8 mouse cellular contexts compared by ENCODE assay signal in the genomic region with DNA sequence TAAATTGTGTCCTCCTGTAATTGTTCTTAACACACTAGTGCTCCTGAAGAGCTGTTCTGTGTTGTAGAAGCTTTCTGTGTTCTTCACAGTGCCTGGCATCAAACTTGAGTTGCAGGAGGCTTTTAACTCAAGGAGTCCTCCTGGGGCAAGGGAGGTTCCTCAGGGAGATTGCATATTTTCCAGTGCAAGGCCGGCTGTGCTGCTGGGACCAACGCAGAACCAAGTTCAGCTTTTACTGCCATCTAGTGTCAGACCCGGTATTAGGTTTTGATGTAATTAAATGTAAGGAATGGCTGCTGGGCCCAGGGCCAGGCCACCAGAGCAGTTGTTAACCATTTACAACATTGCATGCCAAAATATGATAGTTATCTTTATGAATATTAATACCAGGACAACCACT.
A peak's percentile ranks its signal among the peaks of the same experiment; 100 is the strongest.
DNase-seq lines count a peak whose midpoint lies in the region; ATAC-seq and TF ChIP-seq lines count a peak whose summit lies in the region.

No protein-coding gene starts in this region.

- H3K27me3 ChIP-seq in thymus, adult 2 months (ENCODE audit: control insufficient read depth, insufficient read depth, low read length), result no peaks in the 10 kb centered on the region
- no peaks in the 10 kb centered on the region for H3K27me3 ChIP-seq in forebrain, embryonic 11.5 days (ENCODE audit: control insufficient read depth, insufficient read depth, low read length)
- no peaks in the 10 kb centered on the region for H3K27me3 ChIP-seq in intestine, postnatal 0 days (replicated peaks; ENCODE audit: control insufficient read depth, insufficient read depth, low read length)

- H3K9ac ChIP-seq in forebrain, embryonic 11.5 days (ENCODE audit: low read length), result no peak overlapping the region
- H3K9ac ChIP-seq in intestine, postnatal 0 days (ENCODE audit: low read depth, low read length), result no peak overlapping the region

- no peaks in the 10 kb centered on the region for H3K9me3 ChIP-seq in forebrain, embryonic 11.5 days (ENCODE audit: control insufficient read depth, low read length)
- no peaks in the 10 kb centered on the region for H3K9me3 ChIP-seq in intestine, postnatal 0 days (ENCODE audit: control insufficient read depth)

- no peaks in the 10 kb centered on the region for H3K36me3 ChIP-seq in thymus, adult 2 months (ENCODE audit: control insufficient read depth, insufficient read depth, low read length)
- H3K36me3 ChIP-seq in forebrain, embryonic 11.5 days (ENCODE audit: control insufficient read depth, insufficient read depth, low read length), result no peaks in the 10 kb centered on the region
- no peaks in the 10 kb centered on the region for H3K36me3 ChIP-seq in intestine, postnatal 0 days (ENCODE audit: control insufficient read depth, insufficient read depth)

- TF ChIP-seq CTCF in thymus, adult 2 months (IDR thresholded peaks at IDR 0.05; ENCODE audit: borderline replicate concordance, control insufficient read depth, extremely low read depth, insufficient read depth, low read length, poor library complexity), result no peak
- TF ChIP-seq CTCF in intestine, postnatal 0 days (IDR thresholded peaks at IDR 0.05; ENCODE audit: low read depth), result peak; percentile 84

- no peak overlapping the region for H3K27ac ChIP-seq in thymus, adult 2 months (ENCODE audit: control insufficient read depth, insufficient read depth, low read length)
- H3K27ac ChIP-seq in forebrain, embryonic 11.5 days (ENCODE audit: low read depth, low read length), result no peak overlapping the region
- no peak overlapping the region for H3K27ac ChIP-seq in intestine, postnatal 0 days (ENCODE audit: low read depth, low read length)

- no peak for TF ChIP-seq POLR2A in thymus, adult 2 months (IDR thresholded peaks at IDR 0.05; ENCODE audit: control insufficient read depth, extremely low read depth, insufficient read depth, low read length, poor library complexity)

- no peak overlapping the region for H3K4me2 ChIP-seq in forebrain, embryonic 11.5 days (ENCODE audit: low read depth, low read length, severe bottlenecking)
- H3K4me2 ChIP-seq in intestine, postnatal 0 days (replicated peaks; ENCODE audit: low read depth), result no peak overlapping the region

- 3% methylated on average over 3 of the region's 3 CpGs for WGBS in thymus, adult 2 months
- 1% methylated on average over 3 of the region's 3 CpGs for WGBS in forebrain, embryonic 11.5 days
- WGBS in intestine, postnatal 0 days, result 0% methylated on average over 3 of the region's 3 CpGs

- no peaks in the 10 kb centered on the region for H3K4me1 ChIP-seq in thymus, adult 2 months (replicated peaks; ENCODE audit: control insufficient read depth, insufficient read depth, low read length)
- H3K4me1 ChIP-seq in forebrain, embryonic 11.5 days (replicated peaks; ENCODE audit: control insufficient read depth, insufficient read depth, low read length), result no peaks in the 10 kb centered on the region
- peaks cover 6% of the 10 kb centered on the region; the same call in 1 of the 2 replicates for H3K4me1 ChIP-seq in intestine, postnatal 0 days (replicated peaks; ENCODE audit: control insufficient read depth, insufficient read depth, low read length)

- intact Hi-C loops in left cerebral cortex, postnatal 36 days (cut with DNase I), result loop anchor here (1.0 kb wide), 1 partner anchor 216 kb away; no protein-coding TSS in a partner anchor

- DNase-seq in thymus, adult 2 months, result peak; percentile 34
- no peak for DNase-seq in thymus, adult 18-20 months
- peak; percentile 18 for DNase-seq in brain, embryonic 18.5 days (ENCODE audit: low read depth, low spot score)
- DNase-seq in forebrain, embryonic 11.5 days (ENCODE audit: low spot score), result peak; percentile 70
- peak; percentile 32 to 37 for DNase-seq in left cerebral cortex, postnatal 36 days (ENCODE audit: low spot score in 2 of 2)
- peak; percentile 46 for DNase-seq in telencephalon, adult 2 months (ENCODE audit: low read depth, low spot score)

- ATAC-seq in forebrain, embryonic 11.5 days (replicated peaks; ENCODE audit: low FRiP score), result 0 out of 2 replicates have a peak, but pooled peaks have one; percentile 46
- peak; percentile 67 for ATAC-seq in intestine, postnatal 0 days
- ATAC-seq in monocyte, adult 5-6 weeks (replicated peaks; ENCODE audit: insufficient number of reproducible peaks, low FRiP score, low TSS enrichment, poor library complexity, severe bottlenecking), result peak; percentile 72

- no peak overlapping the region for H3K4me3 ChIP-seq in thymus, adult 2 months (ENCODE audit: control insufficient read depth, insufficient read depth, low read length)
- no peak overlapping the region for H3K4me3 ChIP-seq in forebrain, embryonic 11.5 days (ENCODE audit: low read depth, low read length)
- H3K4me3 ChIP-seq in intestine, postnatal 0 days (ENCODE audit: low read depth, low read length), result no peak overlapping the region

Comparison
In these comparisons a context has a peak if more than half of its experiments do, and no peak if none do; other contexts are left out.
1. DNase-seq: peak in thymus, adult 2 months (single experiment), brain, embryonic 18.5 days (single experiment), forebrain, embryonic 11.5 days (single experiment), left cerebral cortex, postnatal 36 days (2 of 2) and telencephalon, adult 2 months (single experiment); none in thymus, adult 18-20 months (0 of 2).
2. Peak in every context shown above with its lines, with median percentiles within 50 percentile points of each other: ATAC-seq.